Mouse (Mus musculus) neural tube, embryonic 12.5 days (tissue): ENCODE measurements around the gene Flvcr2. TPM values are rescaled to one million over a fixed set of nuclear protein-coding genes. Genes with fewer than 3 reads are reported as not detected.

ENCODE experiments used
- ATAC-seq: fragments of 200-750 bp; cut with Nextera tagmentation; 2 replicates; pipeline ENCODE4 v1.8.0; 2017; ENCODE audit warnings: low read depth, mild to moderate bottlenecking, moderate TSS enrichment, moderate library complexity; ENCODE audit not compliant: low FRiP score
- H3K27ac ChIP-seq: fragments of 300-500 bp; sonication (generic); 2 replicates; pipeline ENCODE4 v1.5.1; 2016
- H3K27me3 ChIP-seq: fragments of 300-500 bp; sonication (generic); replicated peaks from 2 replicates; pipeline ENCODE4 v1.6.1; 2016; ENCODE audit warnings: mild to moderate bottlenecking
- H3K36me3 ChIP-seq: fragments of 300-500 bp; sonication (generic); 2 replicates; pipeline ENCODE4 v1.6.1; 2016; ENCODE audit warnings: mild to moderate bottlenecking
- H3K4me1 ChIP-seq: fragments of 300-500 bp; sonication (generic); 2 replicates; pipeline ENCODE4 v1.6.1; 2016
- H3K4me2 ChIP-seq: fragments of 300-500 bp; sonication (generic); replicated peaks from 2 replicates; pipeline ENCODE4 v1.6.1; 2016; ENCODE audit warnings: mild to moderate bottlenecking
- H3K4me3 ChIP-seq: fragments of 300-500 bp; sonication (generic); 2 replicates; pipeline ENCODE4 v1.5.1; 2016
- H3K9ac ChIP-seq: fragments of 300-500 bp; sonication (generic); 2 replicates; pipeline ENCODE4 v1.6.1; 2016; ENCODE audit warnings: mild to moderate bottlenecking
- H3K9me3 ChIP-seq: fragments of 300-500 bp; sonication (generic); 2 replicates; pipeline ENCODE4 v1.6.1; 2016; ENCODE audit warnings: mild to moderate bottlenecking
- WGBS: fragments of 180-500 bp; shearing (Covaris S2); methylation state at CpG from one replicate; pipeline ENCODE4 v1.1.7; 2016; 5-methylcytosine and 5-hydroxymethylcytosine counted together
- microRNA-seq: library from miRNA; unstranded; fragments of <30 nt; microRNA quantifications from one replicate; pipeline ENCODE4, GENCODE M21; 2017
- polyA plus RNA-seq: library from polyadenylated mRNA; unstranded; fragments of >200 nt; fragmentation: Nextera tagmentation; extraction: Ambion mirVana; gene quantifications from 2 replicates; pipeline ENCODE4 v1.2.1, GENCODE M21; 2016

The Flvcr2 gene
- polyA plus RNA-seq, 1 experiment from 2014 or later, result 2.8 TPM

- Histone ChIP-seq H3K4me1 (no peaks in the 10 kb centered on the region), H3K4me2 (no peak overlapping the region), H3K27ac (no peak overlapping the region), H3K9me3 (no peaks in the 10 kb centered on the region), H3K4me3 (no peak overlapping the region), H3K27me3 (no peaks in the 10 kb centered on the region), H3K9ac (no peak overlapping the region), H3K36me3 (peaks cover 16% of the 10 kb centered on the region; the same call in 1 of the 2 replicates)
- ATAC-seq, result no peak
- WGBS, result 84% methylated on average over 7 of the region's 7 CpGs
These were observed 102.0 kb downstream of the Flvcr2 start for GRCm38 (mm10) chr12:85848164-85848958.

DNA sequence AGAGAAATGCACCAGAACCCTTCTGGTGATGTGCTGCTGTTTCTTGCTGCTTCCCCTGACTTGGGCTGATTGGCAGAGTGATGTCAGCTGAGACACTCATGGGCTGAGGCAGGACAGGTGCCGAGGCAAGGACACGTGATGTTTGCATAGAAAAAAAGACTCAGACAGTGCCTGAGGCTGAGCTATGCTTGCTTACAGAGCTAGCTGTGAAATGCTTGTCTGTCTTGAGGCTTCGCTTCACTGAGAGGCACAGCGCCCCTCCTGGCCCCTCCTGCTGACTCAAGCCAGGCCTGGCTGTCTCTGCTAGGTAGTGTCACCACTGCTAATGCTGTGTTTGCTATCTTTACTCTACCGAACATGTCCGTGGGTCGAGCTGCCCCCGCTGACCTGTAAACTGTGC lies 104.3 kb downstream of the Flvcr2 start:
- WGBS, result 91% methylated on average over 8 of the region's 8 CpGs
- peaks cover 8% of the 10 kb centered on the region; the same call in 1 of the 2 replicates for H3K36me3 ChIP-seq
- no peak overlapping the region for H3K4me3 ChIP-seq
- H3K27ac ChIP-seq, result no peak overlapping the region
- H3K4me1 ChIP-seq, result no peaks in the 10 kb centered on the region
- no peak overlapping the region for H3K4me2 ChIP-seq
- no peaks in the 10 kb centered on the region for H3K9me3 ChIP-seq
- no peak for ATAC-seq
- no peak overlapping the region for H3K9ac ChIP-seq
- no peaks in the 10 kb centered on the region for H3K27me3 ChIP-seq

DNA sequence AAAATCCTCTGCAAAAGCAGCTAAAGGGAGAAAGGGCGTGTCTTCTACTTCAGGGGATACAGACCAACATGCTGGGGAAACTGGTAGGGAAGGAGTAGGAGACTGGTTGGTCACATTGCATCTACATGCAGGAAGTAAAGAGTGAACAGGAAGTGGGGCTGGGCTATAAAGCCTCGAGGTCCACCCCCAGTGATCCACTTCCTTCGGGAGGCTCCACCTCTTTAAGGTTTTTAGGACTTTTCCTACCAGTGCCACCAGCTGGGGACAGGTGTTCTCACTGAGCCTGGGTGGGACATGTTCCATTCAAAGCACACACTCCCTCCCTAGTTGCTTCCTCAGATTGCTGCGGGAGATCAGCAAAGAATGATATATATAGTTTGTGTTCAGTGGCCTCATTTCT lies 107.5 kb downstream of the Flvcr2 start:
- Histone ChIP-seq H3K36me3 (peaks cover 9% of the 10 kb centered on the region; the same call in 1 of the 2 replicates), H3K9me3 (no peaks in the 10 kb centered on the region), H3K9ac (no peak overlapping the region), H3K4me2 (no peak overlapping the region), H3K4me3 (no peak overlapping the region), H3K4me1 (no peaks in the 10 kb centered on the region), H3K27ac (no peak overlapping the region), H3K27me3 (no peaks in the 10 kb centered on the region)
- ATAC-seq, result no peak
- 90% methylated on average over 4 of the region's 4 CpGs for WGBS

GRCm38 (mm10) chr12:85854271-85854670 lies 107.9 kb downstream of the Flvcr2 start:
- peaks cover 9% of the 10 kb centered on the region; the same call in 1 of the 2 replicates for H3K36me3 ChIP-seq
- H3K4me1 ChIP-seq, result no peaks in the 10 kb centered on the region
- H3K4me3 ChIP-seq, result no peak overlapping the region
- WGBS, result 89% methylated on average over 1 of the region's 1 CpGs
- no peak overlapping the region for H3K4me2 ChIP-seq
- no peaks in the 10 kb centered on the region for H3K9me3 ChIP-seq
- no peak overlapping the region for H3K27ac ChIP-seq
- ATAC-seq, result no peak
- H3K27me3 ChIP-seq, result no peaks in the 10 kb centered on the region
- H3K9ac ChIP-seq, result no peak overlapping the region

- no peak overlapping the region for H3K4me2 ChIP-seq
- H3K9me3 ChIP-seq, result no peaks in the 10 kb centered on the region
- 92% methylated on average over 7 of the region's 7 CpGs for WGBS
- H3K27me3 ChIP-seq, result no peaks in the 10 kb centered on the region
- H3K27ac ChIP-seq, result no peak overlapping the region
- no peak overlapping the region for H3K9ac ChIP-seq
- no peak overlapping the region for H3K4me3 ChIP-seq
- H3K36me3 ChIP-seq, result peaks cover 4% of the 10 kb centered on the region; the same call in 1 of the 2 replicates
- no peak for ATAC-seq
- H3K4me1 ChIP-seq, result no peaks in the 10 kb centered on the region
These were observed 111.0 kb downstream of the Flvcr2 start for GRCm38 (mm10) chr12:85857300-85857699.

GRCm38 (mm10) chr12:85859111-85859510 lies 112.8 kb downstream of the Flvcr2 start:
- WGBS, result 85% methylated on average over 3 of the region's 3 CpGs
- H3K9me3 ChIP-seq, result no peaks in the 10 kb centered on the region

DNA sequence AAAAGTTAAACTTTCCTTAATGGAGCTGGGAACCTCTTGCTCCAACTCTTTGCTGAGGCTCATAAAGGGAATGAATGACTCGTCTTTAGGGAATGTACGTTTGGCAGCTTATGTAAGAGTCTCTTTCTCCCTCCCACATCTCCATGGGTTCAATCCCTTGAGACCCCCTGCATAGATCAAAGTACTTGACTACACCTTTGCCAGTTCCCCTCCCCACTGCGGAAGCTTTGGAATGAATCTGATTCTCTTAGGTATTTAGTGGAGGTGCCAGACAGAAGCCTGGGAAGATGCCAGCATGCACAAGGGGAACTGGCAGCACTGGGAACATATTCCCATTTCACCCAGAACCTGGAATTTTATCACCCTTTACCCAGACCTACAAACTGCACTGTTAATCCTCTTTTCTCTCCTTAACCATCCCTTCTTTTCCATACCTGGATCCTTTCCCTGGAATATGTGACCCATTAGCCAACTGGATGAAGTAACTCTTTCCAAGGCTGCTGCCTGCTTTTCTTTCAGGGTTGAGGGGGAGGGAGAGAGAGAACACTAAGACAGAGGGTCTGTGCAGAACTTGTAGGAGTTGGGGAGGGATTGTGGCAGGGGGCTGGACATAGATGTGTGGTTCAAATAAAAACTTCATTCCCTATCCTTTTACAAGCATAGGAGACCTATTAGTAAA lies 113.3 kb downstream of the Flvcr2 start:
- Histone ChIP-seq H3K27ac (no peak overlapping the region), H3K27me3 (no peaks in the 10 kb centered on the region), H3K9me3 (no peaks in the 10 kb centered on the region), H3K4me3 (no peak overlapping the region), H3K4me1 (no peaks in the 10 kb centered on the region), H3K4me2 (no peak overlapping the region), H3K36me3 (0 out of 2 replicates have a peak, but pooled peaks cover 8% of the 10 kb centered on the region), H3K9ac (no peak overlapping the region)
- WGBS, result 46% methylated on average over 3 of the region's 3 CpGs
- no peak for ATAC-seq

More at GRCm38 (mm10) chr12:85859111-85859510, 112.8 kb downstream of the Flvcr2 start:
- Histone ChIP-seq H3K4me3 (no peak overlapping the region), H3K27me3 (no peaks in the 10 kb centered on the region), H3K9ac (no peak overlapping the region), H3K27ac (no peak overlapping the region), H3K4me1 (no peaks in the 10 kb centered on the region), H3K4me2 (no peak overlapping the region), H3K36me3 (0 out of 2 replicates have a peak, but pooled peaks cover 4% of the 10 kb centered on the region)
- ATAC-seq, result no peak

GRCm38 (mm10) chr12:85862514-85862913 lies 116.2 kb downstream of the Flvcr2 start:
- no peak overlapping the region for H3K4me3 ChIP-seq
- ATAC-seq, result no peak
- 0 out of 2 replicates have a peak, but pooled peaks cover 8% of the 10 kb centered on the region for H3K36me3 ChIP-seq
- H3K4me1 ChIP-seq, result no peaks in the 10 kb centered on the region
- H3K9me3 ChIP-seq, result no peaks in the 10 kb centered on the region
- 55% methylated on average over 2 of the region's 2 CpGs for WGBS
- H3K27me3 ChIP-seq, result no peaks in the 10 kb centered on the region
- no peak overlapping the region for H3K9ac ChIP-seq
- H3K4me2 ChIP-seq, result no peak overlapping the region
- H3K27ac ChIP-seq, result no peak overlapping the region

Small RNA genes lying within 50 kb of the gene (microRNA-seq; reads per million reads assigned to microRNA genes)
- gene Gm47285, result not detected

Other genes starting within 250 kb of the Flvcr2 start
- gene Jdp2, start 147.5 kb upstream of the Flvcr2 start, polyA plus RNA-seq, result 0.57 and 1.0 TPM in 2 replicates
- gene Batf, start 59.9 kb upstream of the Flvcr2 start, polyA plus RNA-seq, result 0.86 and 0.95 TPM in 2 replicates
- 86.5 and 91.1 TPM in 2 replicates for gene Erg28, start 78.0 kb downstream of the Flvcr2 start, polyA plus RNA-seq
- gene Ttll5, start 78.1 kb downstream of the Flvcr2 start, polyA plus RNA-seq, result 12.7 and 17.1 TPM in 2 replicates